Mouse (Mus musculus): ENCODE data around the gene Ccdc184. TPM values are rescaled to one million over a fixed set of nuclear protein-coding genes. Genes with fewer than 3 reads are reported as not detected.
A peak's percentile ranks its signal among the peaks of the same experiment; 100 is the strongest.

Ccdc184 gene
- total and polyA plus RNA-seq, 3 experiments = 0.52 to 0.63 (median 0.61) TPM

GRCm38 (mm10) chr15:98139763-98140162 lies 27.2 kb upstream of the Ccdc184 start:
- no peak overlapping the region for H3K4me3 ChIP-seq
- TF ChIP-seq CTCF (IDR thresholded peaks at IDR 0.05) (no peak), POLR2A (IDR thresholded peaks at IDR 0.05; ENCODE audit: insufficient read depth, low read depth, low read length) (no peak), EP300 (IDR thresholded peaks at IDR 0.05; ENCODE audit: insufficient read depth, low read depth, low read length) (no peak)
- H3K9ac ChIP-seq (ENCODE audit: low read depth, low read length) = no peak overlapping the region
- 77% methylated on average over 7 of the region's 7 CpGs for WGBS
- 0 out of 2 replicates have a peak, but pooled peaks cover 2% of the 10 kb centered on the region for H3K79me2 ChIP-seq (replicated peaks; ENCODE audit: control insufficient read depth, insufficient read depth, low read length)
- peaks cover 20% of the 10 kb centered on the region for H3K36me3 ChIP-seq (ENCODE audit: control insufficient read depth, insufficient read depth, low read length)
- no peaks in the 10 kb centered on the region for H3K4me1 ChIP-seq (ENCODE audit: control insufficient read depth, insufficient read depth, low read length)
- DNase-seq = no peak
- H3K27me3 ChIP-seq (ENCODE audit: control insufficient read depth, insufficient read depth, low read length) = no peaks in the 10 kb centered on the region
- H3K27ac ChIP-seq = no peak overlapping the region
- intact Hi-C loops (cut with DNase I) = no loop called here

GRCm38 (mm10) chr15:98140809-98141208 lies 26.1 kb upstream of the Ccdc184 start:
- H3K9ac ChIP-seq (ENCODE audit: low read depth, low read length) = no peak overlapping the region
- peaks cover 2% of the 10 kb centered on the region; the same call in 1 of the 2 replicates for H3K79me2 ChIP-seq (replicated peaks; ENCODE audit: control insufficient read depth, insufficient read depth, low read length)
- H3K27ac ChIP-seq = no peak overlapping the region
- H3K27me3 ChIP-seq (ENCODE audit: control insufficient read depth, insufficient read depth, low read length) = no peaks in the 10 kb centered on the region
- TF ChIP-seq POLR2A (IDR thresholded peaks at IDR 0.05; ENCODE audit: insufficient read depth, low read depth, low read length) (no peak), CTCF (IDR thresholded peaks at IDR 0.05) (no peak), EP300 (IDR thresholded peaks at IDR 0.05; ENCODE audit: insufficient read depth, low read depth, low read length) (no peak)
- H3K36me3 ChIP-seq (ENCODE audit: control insufficient read depth, insufficient read depth, low read length) = peaks cover 20% of the 10 kb centered on the region
- no peak for DNase-seq
- 76% methylated on average over 5 of the region's 5 CpGs for WGBS
- intact Hi-C loops (cut with DNase I) = no loop called here
- H3K4me3 ChIP-seq = no peak overlapping the region
- H3K4me1 ChIP-seq (ENCODE audit: control insufficient read depth, insufficient read depth, low read length) = peaks cover under 1% of the 10 kb centered on the region; the same call in 1 of the 2 replicates

- peaks cover 20% of the 10 kb centered on the region for H3K36me3 ChIP-seq (ENCODE audit: control insufficient read depth, insufficient read depth, low read length)
- intact Hi-C loops (cut with DNase I) = no loop called here
- H3K27ac ChIP-seq = no peak overlapping the region
- peaks cover 1% of the 10 kb centered on the region; the same call in 1 of the 2 replicates for H3K4me1 ChIP-seq (ENCODE audit: control insufficient read depth, insufficient read depth, low read length)
- H3K4me3 ChIP-seq = no peak overlapping the region
- no peak overlapping the region for H3K9ac ChIP-seq (ENCODE audit: low read depth, low read length)
- no peak for TF ChIP-seq EP300 (IDR thresholded peaks at IDR 0.05; ENCODE audit: insufficient read depth, low read depth, low read length)
- TF ChIP-seq CTCF (IDR thresholded peaks at IDR 0.05) = no peak
- TF ChIP-seq POLR2A (IDR thresholded peaks at IDR 0.05; ENCODE audit: insufficient read depth, low read depth, low read length) = no peak
- no peak for DNase-seq
- WGBS = 74% methylated on average over 10 of the region's 10 CpGs
- peaks cover 2% of the 10 kb centered on the region; the same call in 1 of the 2 replicates for H3K79me2 ChIP-seq (replicated peaks; ENCODE audit: control insufficient read depth, insufficient read depth, low read length)
- no peaks in the 10 kb centered on the region for H3K27me3 ChIP-seq (ENCODE audit: control insufficient read depth, insufficient read depth, low read length)
Observed at GRCm38 (mm10) chr15:98142515-98142914, 24.4 kb upstream of the Ccdc184 start.

GRCm38 (mm10) chr15:98144861-98145507 lies 22.0 kb upstream of the Ccdc184 start:
- peaks cover 3% of the 10 kb centered on the region for H3K4me1 ChIP-seq (ENCODE audit: control insufficient read depth, insufficient read depth, low read length)
- H3K4me3 ChIP-seq = peak overlapping the region; percentile 60
- no peak for DNase-seq
- no peaks in the 10 kb centered on the region for H3K27me3 ChIP-seq (ENCODE audit: control insufficient read depth, insufficient read depth, low read length)
- H3K36me3 ChIP-seq (ENCODE audit: control insufficient read depth, insufficient read depth, low read length) = peaks cover 10% of the 10 kb centered on the region
- peak overlapping the region; percentile 72 for H3K27ac ChIP-seq
- no peak for TF ChIP-seq POLR2A (IDR thresholded peaks at IDR 0.05; ENCODE audit: insufficient read depth, low read depth, low read length)
- no peak for TF ChIP-seq CTCF (IDR thresholded peaks at IDR 0.05)
- TF ChIP-seq EP300 (IDR thresholded peaks at IDR 0.05; ENCODE audit: insufficient read depth, low read depth, low read length) = no peak
- H3K9ac ChIP-seq (ENCODE audit: low read depth, low read length) = peak overlapping the region; percentile 97
- intact Hi-C loops (cut with DNase I) = loop anchor here (2.0 kb wide), 1 partner anchor 52 kb away; the partner anchor contains the start of genes Pfkm and Senp1
- WGBS = 1% methylated on average over 36 of the region's 36 CpGs
- peaks cover 2% of the 10 kb centered on the region; the same call in 1 of the 2 replicates for H3K79me2 ChIP-seq (replicated peaks; ENCODE audit: control insufficient read depth, insufficient read depth, low read length)

DNA sequence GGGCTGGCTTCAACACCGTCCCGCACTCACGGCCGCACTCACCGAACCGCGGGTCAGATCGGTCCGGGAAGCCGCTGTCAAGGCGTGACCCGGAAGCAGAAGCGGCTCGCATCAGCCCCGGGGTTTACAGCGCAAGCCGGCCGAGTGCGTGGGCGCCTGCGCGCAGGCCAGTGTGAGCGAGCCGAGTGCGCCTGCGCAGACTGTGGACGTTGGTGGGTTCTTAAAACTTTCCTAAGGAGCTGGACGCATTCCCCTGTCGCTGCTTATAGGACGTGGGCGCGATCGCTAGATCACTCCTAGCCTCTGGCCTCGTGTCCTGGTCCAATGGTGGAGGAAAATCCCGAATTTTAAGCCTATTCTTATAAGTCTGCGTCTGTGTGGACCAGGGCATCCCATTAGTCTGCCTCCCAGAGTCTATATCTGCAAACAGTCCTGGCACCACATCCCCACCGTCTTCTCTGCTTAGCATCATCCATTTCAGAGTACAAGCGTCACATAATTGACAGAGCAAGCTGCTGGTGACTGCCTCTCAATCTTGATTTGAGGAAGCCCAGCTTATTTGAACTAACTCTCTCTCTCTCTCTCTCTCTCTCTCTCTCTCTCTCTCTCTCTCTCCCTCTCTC lies 21.3 kb upstream of the Ccdc184 start:
- H3K79me2 ChIP-seq (replicated peaks; ENCODE audit: control insufficient read depth, insufficient read depth, low read length) = peaks cover 2% of the 10 kb centered on the region; the same call in 1 of the 2 replicates
- TF ChIP-seq CTCF (IDR thresholded peaks at IDR 0.05) (no peak), POLR2A (IDR thresholded peaks at IDR 0.05; ENCODE audit: insufficient read depth, low read depth, low read length) (peak; percentile 82), EP300 (IDR thresholded peaks at IDR 0.05; ENCODE audit: insufficient read depth, low read depth, low read length) (0 out of 2 replicates have a peak, but pooled peaks have one; percentile 27)
- H3K4me3 ChIP-seq = peak overlapping the region; percentile 60
- intact Hi-C loops (cut with DNase I) = loop anchor here (2.0 kb wide), 1 partner anchor 53 kb away; the partner anchor contains the start of genes Pfkm and Senp1
- H3K9ac ChIP-seq (ENCODE audit: low read depth, low read length) = peak overlapping the region; percentile 97
- H3K36me3 ChIP-seq (ENCODE audit: control insufficient read depth, insufficient read depth, low read length) = peaks cover 8% of the 10 kb centered on the region
- H3K27ac ChIP-seq = peak overlapping the region; percentile 72
- peaks cover 3% of the 10 kb centered on the region for H3K4me1 ChIP-seq (ENCODE audit: control insufficient read depth, insufficient read depth, low read length)
- DNase-seq = peak; percentile 92 to 95
- WGBS = 1% methylated on average over 38 of the region's 38 CpGs
- no peaks in the 10 kb centered on the region for H3K27me3 ChIP-seq (ENCODE audit: control insufficient read depth, insufficient read depth, low read length)

Measured in heart, adult 2 months (tissue).